Mouse (Mus musculus) gastrocnemius, postnatal 4 days (tissue): ENCODE data around the gene Myh15. TPM values are rescaled to one million over a fixed set of nuclear protein-coding genes. Genes with fewer than 3 reads are reported as not detected.

Experiments used
- total RNA-seq, 2 experiments: library from RNA; stranded (reverse); gene quantifications; 2 replicates each; pipeline ENCODE4 v1.2.3; 2021

Myh15 gene
- total RNA-seq, 2 experiments from 2014 or later, result not detected

Other genes starting within 250 kb of the Myh15 start
- gene Retnlb, start 240.6 kb upstream of the Myh15 start, total RNA-seq, result not detected
- gene Retnla, start 214.9 kb upstream of the Myh15 start, total RNA-seq, result not detected
- under 1 TPM in 1 of 2 experiments, not detected in 1; 0.98 TPM for gene Retnlg, start 184.9 kb upstream of the Myh15 start, total RNA-seq
- gene Dzip3, start 63.3 kb upstream of the Myh15 start, total RNA-seq, result 10 to 100 TPM; 13.8 to 18.7 TPM
- 10 to 100 TPM; 10.8 to 12.2 TPM for gene Cip2a, start 63.3 kb upstream of the Myh15 start, total RNA-seq